Mouse (Mus musculus) brain, embryonic 14.5 days (tissue): ENCODE data around the gene Zglp1.
A peak's percentile ranks its signal among the peaks of the same experiment; 100 is the strongest.

Source experiments
- CTCF ChIP-seq: fragments of 200-500 bp; IDR thresholded peaks from 2 replicates; pipeline ENCODE4 v1.5.1; 2012; ENCODE audit warnings: inconsistent platforms, mild to moderate bottlenecking, moderate library complexity, borderline replicate concordance; ENCODE audit not compliant: insufficient read depth, insufficient read length; ENCODE audit errors: extremely low read depth
- POLR2A ChIP-seq: fragments of 200-500 bp; IDR thresholded peaks from 2 replicates; pipeline ENCODE4 v1.6.1; 2012; ENCODE audit warnings: mild to moderate bottlenecking, inconsistent platforms, borderline replicate concordance; ENCODE audit not compliant: poor library complexity, insufficient read depth, insufficient read length, severe bottlenecking; ENCODE audit errors: extremely low read depth

DNA sequence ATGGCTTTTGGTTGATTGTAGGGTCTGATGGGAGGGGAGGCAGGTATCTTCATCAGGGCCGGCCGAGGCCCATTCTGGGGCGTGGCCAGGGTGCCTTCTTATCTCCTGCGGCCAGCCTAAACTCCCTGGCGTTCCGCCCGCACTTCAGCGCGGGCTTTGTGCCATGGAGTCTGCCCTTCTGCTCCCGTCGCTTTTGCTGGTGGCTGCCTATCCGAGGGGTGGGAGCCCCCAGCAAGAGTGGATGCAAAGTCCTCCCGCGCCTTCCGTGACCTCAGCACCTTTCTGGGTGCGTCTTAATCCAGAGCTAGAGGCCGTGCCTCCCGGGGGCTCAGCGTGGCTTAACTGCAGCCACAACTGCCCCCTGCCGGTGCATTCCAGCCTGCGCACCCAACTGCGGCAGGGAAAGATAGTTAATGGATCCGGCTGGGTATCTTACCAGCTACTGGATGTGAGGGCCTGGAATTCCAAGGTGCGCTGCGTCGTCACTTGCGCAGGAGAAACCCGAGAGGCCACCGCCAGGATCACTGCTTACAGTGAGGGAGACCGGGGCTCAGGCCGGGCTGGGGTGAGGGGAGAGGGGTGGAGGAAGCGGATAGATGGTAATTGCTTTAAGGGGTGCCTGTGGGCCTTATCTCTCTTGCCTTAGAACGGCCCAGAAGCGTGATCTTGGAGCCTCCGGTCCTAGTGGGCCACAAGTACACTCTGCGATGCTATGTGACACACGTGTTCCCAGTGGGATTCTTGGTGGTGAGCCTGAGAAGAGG is 37.4 kb downstream of the Zglp1 start, which contains the start of gene Icam4:
- TF ChIP-seq CTCF: peak; percentile 83
- TF ChIP-seq POLR2A: no peak
